Mouse (Mus musculus) lung, postnatal 36 days (tissue): ENCODE measurements around the gene Sntb2.
"Not testable (repeated sequence)": the region's sequence is repeated elsewhere in the genome, so short reads cannot be mapped to it uniquely, and the experiment has no call there.

Experiments
- DNase-seq: peaks from one replicate; pipeline ENCODE4 v3.0.0; 2022; ENCODE audit warnings: mixed read lengths

The Sntb2 gene

DNA sequence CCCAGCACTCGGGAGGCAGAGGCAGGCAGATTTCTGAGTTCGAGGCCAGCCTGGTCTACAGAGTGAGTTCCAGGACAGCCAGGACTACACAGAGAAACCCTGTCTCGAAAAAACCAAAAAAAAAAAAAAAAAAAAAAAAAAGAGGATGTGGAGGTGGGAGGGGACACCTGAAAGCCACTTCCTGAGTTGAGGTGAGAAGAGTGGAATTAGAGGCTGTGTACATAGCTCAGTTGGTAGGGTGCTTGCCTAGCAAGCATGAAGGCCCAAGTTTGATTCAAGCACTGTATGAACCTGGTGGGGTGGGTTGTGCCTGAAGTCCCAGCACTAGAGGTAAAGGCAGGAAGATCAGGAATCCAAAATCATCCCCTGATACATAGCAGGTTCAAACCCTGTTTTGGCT is 38.0 kb downstream of the Sntb2 start:
- not testable (repeated sequence) for DNase-seq

- no peak for DNase-seq
These were observed 39.2 kb downstream of the Sntb2 start for GRCm38 (mm10) chr8:106974754-106975153.

DNA sequence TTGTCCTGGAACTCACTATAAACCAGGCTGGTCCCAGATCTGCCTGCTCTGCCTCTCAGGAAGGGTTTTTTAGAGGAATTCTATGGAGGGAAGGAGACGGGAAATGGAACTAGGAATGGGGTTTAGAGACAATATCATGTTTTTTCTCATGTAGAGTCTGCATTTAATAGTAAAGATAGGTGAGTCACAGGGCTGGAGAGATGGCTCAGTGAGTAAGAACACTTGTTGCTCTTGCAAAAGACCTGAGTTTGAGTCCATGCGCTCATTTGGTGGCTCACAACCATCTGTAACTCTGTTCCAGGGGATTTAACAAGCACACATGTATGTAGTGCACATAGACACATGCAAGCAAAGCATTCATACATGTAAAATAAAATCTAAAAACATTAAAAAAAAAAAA is 40.2 kb downstream of the Sntb2 start:
- DNase-seq: no peak

DNA sequence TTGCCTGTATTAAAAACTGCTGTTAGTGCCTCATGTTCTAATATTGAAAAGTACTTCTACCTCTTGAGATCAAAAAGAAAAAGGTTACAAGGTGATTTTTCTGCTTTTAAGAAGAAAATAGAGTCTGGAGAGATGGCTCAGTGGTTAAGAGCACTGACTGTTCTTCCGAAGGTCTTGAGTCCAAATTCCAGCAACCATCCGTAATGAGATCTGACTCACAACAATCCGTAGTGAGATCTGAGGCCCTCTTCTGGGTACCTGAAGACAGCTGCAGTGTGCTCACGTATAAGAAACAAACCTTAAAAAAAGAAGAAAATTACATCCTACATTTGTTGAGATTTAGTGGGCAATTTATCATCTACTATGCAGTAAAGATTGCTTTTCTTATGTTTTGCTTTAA is 40.9 kb downstream of the Sntb2 start:
- no peak for DNase-seq

DNA sequence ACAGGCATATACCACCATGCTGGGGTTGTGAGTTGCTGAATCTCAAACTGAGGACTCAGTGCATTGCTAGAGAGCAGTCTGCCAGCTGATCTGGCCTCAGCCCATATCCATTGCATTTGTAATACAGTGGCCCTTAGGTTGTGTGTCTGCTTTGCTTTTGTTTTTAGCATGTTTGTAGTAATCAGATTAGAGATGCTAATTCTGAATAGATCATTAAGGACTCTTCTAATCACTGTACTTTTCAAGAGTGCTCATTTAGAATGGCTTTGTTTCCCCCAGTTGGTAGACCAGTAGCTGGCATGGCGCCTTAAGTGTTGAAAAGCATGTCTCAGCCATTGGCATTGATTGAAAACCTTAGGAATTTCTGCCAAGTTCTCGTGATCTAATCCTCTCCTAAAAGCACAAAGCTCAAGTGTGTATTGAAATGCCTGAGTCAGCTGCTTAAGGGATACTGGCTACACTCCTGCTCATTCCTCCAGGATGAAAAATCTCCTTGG is 43.3 kb downstream of the Sntb2 start:
- peak; percentile 69 for DNase-seq

- no peak for DNase-seq
These were observed 49.9 kb downstream of the Sntb2 start for GRCm38 (mm10) chr8:106985404-106985821.

DNA sequence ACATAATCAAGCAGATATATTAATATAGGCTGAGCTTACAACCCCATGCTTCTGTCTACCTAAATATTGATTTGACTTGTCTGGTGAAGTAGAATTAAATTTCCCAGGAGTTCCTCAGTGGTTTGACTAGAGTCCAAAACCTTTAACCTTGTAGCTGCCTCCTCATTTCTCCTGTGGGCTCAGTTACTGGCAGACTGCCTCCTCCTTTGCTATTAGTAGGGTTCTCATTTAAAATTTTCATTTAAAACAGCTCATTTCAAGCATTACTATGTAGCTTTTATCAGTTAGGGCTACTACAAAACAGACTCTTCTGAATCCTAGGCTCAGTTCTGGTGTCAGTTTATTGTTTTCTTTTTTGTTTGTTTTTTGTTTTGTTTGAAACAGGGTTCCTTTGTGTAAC is 50.4 kb downstream of the Sntb2 start:
- no peak for DNase-seq

GRCm38 (mm10) chr8:106987557-106987956 is 52.0 kb downstream of the Sntb2 start:
- no peak for DNase-seq

DNA sequence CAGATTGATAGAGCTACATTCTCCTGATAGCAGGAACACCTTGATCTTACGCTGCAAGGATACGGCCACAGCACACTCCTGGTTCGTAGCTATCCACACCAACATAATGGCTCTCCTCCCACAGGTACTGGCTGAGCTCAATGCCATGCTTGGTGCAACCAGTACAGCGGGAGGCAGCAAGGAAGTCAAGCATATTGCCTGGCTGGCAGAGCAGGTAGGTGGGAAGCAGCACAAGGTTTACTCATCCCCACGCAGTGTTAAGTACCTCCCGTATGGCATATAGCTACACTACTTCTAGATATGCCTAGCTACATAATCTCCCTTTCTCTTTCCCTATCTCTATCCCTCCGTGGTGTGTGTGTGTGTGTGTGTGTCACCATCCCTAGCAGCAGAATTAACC is 55.8 kb downstream of the Sntb2 start:
- no peak for DNase-seq

DNA sequence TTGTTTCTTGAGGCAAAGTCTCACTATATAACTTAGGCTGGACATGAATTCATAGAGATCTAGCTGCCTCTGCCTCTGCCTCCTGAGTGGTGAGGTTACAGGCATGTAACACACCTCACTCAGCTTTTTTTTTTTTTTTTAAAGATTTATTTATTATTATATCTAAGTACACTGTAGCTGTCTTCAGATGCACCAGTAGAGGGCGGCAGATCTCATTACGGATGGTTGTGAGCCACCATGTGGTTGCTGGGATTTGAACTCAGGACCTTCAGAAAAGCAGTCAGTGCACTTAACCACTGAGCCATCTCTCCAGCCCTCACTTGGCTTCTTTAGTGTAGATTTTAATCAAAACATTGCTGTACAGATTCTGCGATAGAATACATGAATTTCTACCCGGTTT is 60.8 kb downstream of the Sntb2 start:
- peak; percentile 21 for DNase-seq

DNA sequence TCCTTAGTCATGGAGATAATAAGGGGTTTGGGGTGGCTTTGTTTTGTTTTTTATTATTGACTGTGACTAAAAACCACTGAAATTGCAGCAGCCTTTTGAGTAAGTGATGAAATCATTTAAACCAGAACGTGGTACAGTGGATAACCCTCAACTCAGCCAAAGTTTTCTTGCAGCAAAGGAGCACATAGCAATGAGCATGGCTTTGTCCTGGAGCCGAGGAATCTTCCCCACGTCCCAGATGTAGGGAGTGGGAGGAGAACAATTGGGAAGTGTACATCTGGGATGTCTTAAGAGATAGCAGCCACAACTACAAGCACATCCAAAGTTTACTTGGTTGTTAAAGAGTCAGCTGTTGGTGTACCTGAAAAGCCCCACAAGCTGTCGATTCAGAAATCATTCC is 61.9 kb downstream of the Sntb2 start:
- no peak for DNase-seq

DNA sequence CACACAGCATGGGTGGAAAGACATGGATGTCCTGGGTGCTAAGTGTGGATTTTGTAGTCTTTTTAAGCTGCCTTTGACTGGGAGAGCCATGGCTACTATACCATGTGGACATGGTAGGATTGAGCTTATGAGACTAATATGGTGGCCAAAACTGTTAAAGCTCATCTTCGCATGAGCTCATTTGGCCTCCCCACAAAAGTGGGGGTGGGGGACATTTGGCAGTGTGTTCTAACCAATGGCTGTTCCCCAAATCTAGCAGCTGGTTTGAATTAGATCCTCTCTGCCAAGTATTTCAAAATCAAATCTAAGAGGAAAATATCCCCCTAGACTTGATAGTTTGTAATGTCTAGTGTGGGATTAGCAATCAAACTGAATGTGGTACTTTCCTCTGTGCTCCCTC is 63.5 kb downstream of the Sntb2 start:
- peak; percentile 38 for DNase-seq

- DNase-seq: peak; percentile 96
These were observed 67.0 kb downstream of the Sntb2 start for GRCm38 (mm10) chr8:107002532-107002931.

GRCm38 (mm10) chr8:107007795-107008194 is 72.2 kb downstream of the Sntb2 start:
- DNase-seq: no peak

- no peak for DNase-seq
These were observed 77.1 kb downstream of the Sntb2 start for GRCm38 (mm10) chr8:107012666-107013065.

- DNase-seq: no peak
These were observed 79.4 kb downstream of the Sntb2 start for GRCm38 (mm10) chr8:107014915-107015314.

DNA sequence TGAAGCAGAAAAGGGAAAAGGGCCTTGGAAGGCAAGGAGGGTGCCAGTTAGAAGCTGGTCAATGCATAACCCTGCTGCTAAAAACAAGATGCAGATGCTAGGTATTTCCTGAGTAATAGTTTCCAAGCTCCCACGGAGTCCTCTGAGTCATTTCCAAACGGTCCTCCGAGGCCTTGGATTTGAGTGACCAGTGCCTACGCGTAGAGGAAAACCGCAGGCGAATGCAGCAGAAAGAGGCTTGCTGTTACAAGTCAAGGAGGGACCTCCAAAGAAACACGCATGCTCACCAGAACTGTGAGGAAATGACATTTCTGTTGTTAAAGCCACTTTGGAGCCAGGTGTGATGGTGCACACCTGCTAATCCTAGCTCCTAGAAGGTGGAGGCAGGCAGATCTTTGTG is 87.9 kb downstream of the Sntb2 start:
- DNase-seq: no peak

DNA sequence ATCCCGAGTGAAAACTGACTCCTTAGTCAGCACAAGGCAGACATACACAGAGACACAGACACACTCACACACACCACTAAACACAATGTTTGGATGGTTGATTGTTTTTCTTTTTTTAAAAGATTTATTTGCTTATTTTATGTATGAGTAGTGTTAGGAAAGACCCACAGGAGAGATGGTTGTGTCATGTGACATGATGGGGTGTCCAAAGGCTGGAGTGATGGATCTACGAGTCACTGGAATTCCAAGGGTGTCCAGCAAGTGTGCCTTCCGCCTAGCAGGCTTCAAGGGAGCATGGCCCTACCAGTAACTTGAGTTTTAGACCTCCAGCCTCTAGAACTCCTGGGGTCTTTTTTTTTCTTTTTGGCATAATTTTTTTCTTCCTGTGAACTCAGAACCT is 93.8 kb downstream of the Sntb2 start:
- no peak for DNase-seq

DNA sequence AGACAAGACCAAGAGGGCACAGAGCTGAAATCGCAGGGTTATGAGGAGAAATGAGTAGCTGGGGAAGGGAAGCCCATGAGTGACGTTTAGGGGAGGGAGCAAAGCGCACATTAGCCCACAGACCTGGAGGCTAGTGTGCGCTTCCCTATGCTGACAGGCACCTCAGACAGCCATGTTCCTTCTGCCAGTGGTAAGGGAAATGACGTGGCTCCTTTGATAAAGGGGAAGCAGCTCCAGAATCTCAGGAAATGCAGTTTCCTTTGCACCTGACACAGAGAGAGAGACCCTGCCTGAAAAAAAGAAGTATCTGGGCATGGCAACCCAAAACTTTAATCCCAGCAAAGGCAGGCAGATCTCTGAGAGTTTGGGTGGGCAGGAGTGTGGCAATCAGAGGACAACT is 94.5 kb downstream of the Sntb2 start:
- DNase-seq: no peak

- DNase-seq: peak; percentile 98
These were observed 95.4 kb downstream of the Sntb2 start, which contains the start of gene Vps4a for GRCm38 (mm10) chr8:107030650-107031576. Gene Vps4a, plus strand, starts transcription at chr8:107031222.

GRCm38 (mm10) chr8:107031577-107032090 is 96.1 kb downstream of the Sntb2 start:
- DNase-seq: peak; percentile 20

DNA sequence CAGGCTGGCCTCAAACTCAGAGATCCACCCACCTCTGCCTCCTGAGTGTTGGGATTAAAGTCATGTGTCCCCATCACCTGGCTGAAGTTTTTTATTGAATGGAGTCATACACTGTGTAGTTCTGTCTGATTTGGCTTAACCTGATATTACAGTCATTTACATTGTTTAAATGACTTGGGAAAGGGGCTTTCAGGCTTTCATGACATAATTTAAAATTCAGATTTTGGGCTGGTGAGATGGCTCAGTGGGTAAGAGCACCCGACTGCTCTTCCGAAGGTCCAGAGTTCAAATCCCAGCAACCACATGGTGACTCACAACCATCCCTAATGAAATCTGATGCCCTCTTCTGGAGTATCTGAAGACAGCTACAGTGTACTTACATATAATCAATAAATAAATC is 98.1 kb downstream of the Sntb2 start:
- not testable (repeated sequence) for DNase-seq

DNA sequence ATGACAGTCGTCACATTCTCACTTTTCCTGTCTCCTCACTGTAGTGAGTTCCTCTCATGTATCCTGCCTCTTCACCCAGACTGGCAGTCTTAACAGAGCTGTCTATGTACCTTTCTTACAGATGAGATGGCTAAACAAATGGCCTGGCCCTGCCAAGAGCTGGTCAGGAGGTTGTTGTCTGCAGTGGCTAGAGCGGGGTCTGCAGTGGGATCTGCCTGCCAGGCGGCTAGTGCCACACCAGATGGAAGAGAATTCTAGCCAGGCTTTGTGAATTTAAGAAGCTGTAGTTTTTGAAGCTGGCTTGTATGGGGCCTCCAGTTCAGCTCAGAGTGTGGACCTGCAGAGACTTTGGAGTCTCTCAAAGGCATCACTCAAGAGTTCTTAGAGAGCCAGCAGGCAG is 100.1 kb downstream of the Sntb2 start:
- DNase-seq: no peak

- DNase-seq: no peak
These were observed 101.1 kb downstream of the Sntb2 start for GRCm38 (mm10) chr8:107036626-107037025.
